23 mouse cellular contexts compared by ENCODE assay signal in the genomic region with DNA sequence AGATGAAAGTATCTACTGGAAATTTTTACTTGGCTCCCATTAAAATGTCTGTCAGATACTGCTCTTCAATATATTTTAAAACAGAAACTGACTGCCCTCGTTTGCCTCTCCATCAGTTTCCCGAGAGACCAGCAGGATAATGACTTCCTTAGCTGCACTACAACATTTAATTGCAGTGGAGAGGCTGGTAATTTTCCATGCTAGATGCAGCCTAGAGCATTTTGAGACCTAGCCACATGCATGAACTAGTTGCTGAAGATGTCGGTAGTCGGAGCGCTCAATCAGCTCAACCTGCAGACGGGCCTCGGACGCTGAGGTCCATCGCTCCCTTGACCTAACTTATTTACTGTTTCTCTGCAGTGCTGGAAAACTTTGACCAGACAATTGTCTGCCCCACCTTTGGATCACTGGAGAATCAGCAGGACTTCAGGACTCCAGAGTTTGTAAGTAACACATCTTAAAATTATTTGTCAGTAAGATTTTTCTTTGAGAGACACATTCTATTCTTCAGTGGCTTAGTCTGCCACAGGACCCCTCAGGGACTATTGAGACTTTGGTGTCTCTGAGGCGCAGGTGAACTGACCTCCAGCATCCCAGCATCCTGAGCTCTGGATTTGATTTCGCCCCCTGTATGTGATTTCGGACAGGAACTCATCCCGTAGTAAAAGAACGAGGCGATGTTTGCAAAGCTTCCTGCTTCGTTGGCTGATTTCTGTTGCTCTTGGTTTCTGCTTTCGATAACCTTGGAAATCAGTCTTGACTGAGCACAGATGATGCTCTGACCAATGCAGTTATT.
DNase-seq lines count a peak whose midpoint lies in the region; ATAC-seq and TF ChIP-seq lines count a peak whose summit lies in the region.
"Had no signal": no experiment of that assay in that cellular context is flagged by ENCODE, and none has a peak within 500 bp of the region (broad histone marks: within the 10 kb centered on the region; RNA-seq: fewer than 3 reads in every experiment).

No protein-coding gene starts in this region.

- no peaks in the 10 kb centered on the region for H3K9me3 ChIP-seq in heart, embryonic 10.5 days
- H3K9me3 ChIP-seq in kidney, postnatal 0 days (replicated peaks; ENCODE audit: low read length) = no peaks in the 10 kb centered on the region
- no peaks in the 10 kb centered on the region for H3K9me3 ChIP-seq in midbrain, postnatal 0 days (ENCODE audit: low read length)
- 0 out of 2 replicates have a peak, but pooled peaks cover 3% of the 10 kb centered on the region for H3K9me3 ChIP-seq in midbrain, embryonic 10.5 days (replicated peaks)
- H3K9me3 ChIP-seq: embryonic facial prominence, embryonic 13.5 days; forebrain, embryonic 13.5 days; limb, embryonic 12.5 days; liver, embryonic 12.5 days; neural tube, embryonic 15.5 days had no signal

- TF ChIP-seq CTCF in kidney, postnatal 0 days (IDR thresholded peaks at IDR 0.05; ENCODE audit: low read depth) = no peak
- TF ChIP-seq CTCF in midbrain, postnatal 0 days (IDR thresholded peaks at IDR 0.05) = no peak

- H3K27ac ChIP-seq in heart, embryonic 10.5 days = no peak overlapping the region
- 0 out of 2 replicates have a peak overlapping the region, but pooled peaks have one; percentile 10 for H3K27ac ChIP-seq in kidney, postnatal 0 days
- no peak overlapping the region for H3K27ac ChIP-seq in midbrain, postnatal 0 days (ENCODE audit: low read depth, low read length)
- H3K27ac ChIP-seq in midbrain, embryonic 10.5 days (replicated peaks) = no peak overlapping the region
- H3K27ac ChIP-seq: embryonic facial prominence, embryonic 13.5 days; forebrain, embryonic 13.5 days; layer of hippocampus, adult 2 months; limb, embryonic 12.5 days; liver, embryonic 12.5 days; neural tube, embryonic 15.5 days had no signal

- H3K9ac ChIP-seq in kidney, postnatal 0 days (ENCODE audit: low read depth, low read length) = no peak overlapping the region
- no peak overlapping the region for H3K9ac ChIP-seq in midbrain, postnatal 0 days (replicated peaks; ENCODE audit: low read length, poor library complexity, severe bottlenecking)
- H3K9ac ChIP-seq: embryonic facial prominence, embryonic 13.5 days; forebrain, embryonic 13.5 days; limb, embryonic 12.5 days; liver, embryonic 12.5 days; neural tube, embryonic 15.5 days had no signal

- no peak overlapping the region for H3K4me3 ChIP-seq in heart, embryonic 10.5 days
- no peak overlapping the region for H3K4me3 ChIP-seq in kidney, postnatal 0 days (replicated peaks; ENCODE audit: low read depth, low read length)
- H3K4me3 ChIP-seq in midbrain, postnatal 0 days (ENCODE audit: low read depth, low read length) = no peak overlapping the region
- H3K4me3 ChIP-seq in midbrain, embryonic 10.5 days = no peak overlapping the region
- H3K4me3 ChIP-seq: embryonic facial prominence, embryonic 13.5 days; forebrain, embryonic 13.5 days; layer of hippocampus, adult 2 months; limb, embryonic 12.5 days; liver, embryonic 12.5 days; neural tube, embryonic 15.5 days had no signal

- peaks cover 4% of the 10 kb centered on the region for H3K4me1 ChIP-seq in heart, embryonic 10.5 days
- H3K4me1 ChIP-seq in kidney, postnatal 0 days (replicated peaks; ENCODE audit: insufficient read depth, low read length) = no peaks in the 10 kb centered on the region; the same call in 1 of the 2 replicates
- no peaks in the 10 kb centered on the region for H3K4me1 ChIP-seq in midbrain, postnatal 0 days (ENCODE audit: insufficient read depth, low read length)
- H3K4me1 ChIP-seq in midbrain, embryonic 10.5 days = no peaks in the 10 kb centered on the region
- H3K4me1 ChIP-seq: forebrain, embryonic 13.5 days; liver, embryonic 12.5 days had no signal

- no peaks in the 10 kb centered on the region for H3K27me3 ChIP-seq in heart, embryonic 10.5 days (ENCODE audit: insufficient read depth, poor library complexity, severe bottlenecking)
- H3K27me3 ChIP-seq in kidney, postnatal 0 days (ENCODE audit: insufficient read depth, low read length) = no peaks in the 10 kb centered on the region
- no peaks in the 10 kb centered on the region for H3K27me3 ChIP-seq in midbrain, postnatal 0 days (ENCODE audit: insufficient read depth, low read length)
- no peaks in the 10 kb centered on the region for H3K27me3 ChIP-seq in midbrain, embryonic 10.5 days (ENCODE audit: low read depth, poor library complexity, severe bottlenecking)
- H3K27me3 ChIP-seq: CH12.LX; embryonic facial prominence, embryonic 13.5 days; forebrain, embryonic 13.5 days; limb, embryonic 12.5 days; liver, embryonic 12.5 days; neural tube, embryonic 15.5 days had no signal

- peak; percentile 53 for DNase-seq in heart, embryonic 10.5 days (ENCODE audit: low spot score)
- no peak for DNase-seq in heart, adult 18-20 months
- no peak for DNase-seq in kidney, postnatal 0 days (ENCODE audit: low spot score)
- DNase-seq in kidney, postnatal 4 days = no peak
- DNase-seq in midbrain, postnatal 0 days (ENCODE audit: low spot score) = peak; percentile 30
- no peak for DNase-seq in midbrain, embryonic 10.5 days (ENCODE audit: low spot score)
- no peak for DNase-seq in lung, postnatal 4 days
- DNase-seq: adrenal gland, adult 2 months; B cell, adult 2 months; cerebellum, adult 2 months; cerebellum, postnatal 25 days; heart, postnatal 36 days; lung, adult 2 months; lung, postnatal 14 days; thymus, adult 18-20 months had no signal

- ATAC-seq in kidney, postnatal 0 days (replicated peaks; ENCODE audit: low FRiP score, low read depth) = no peak
- no peak for ATAC-seq in midbrain, postnatal 0 days (ENCODE audit: low FRiP score)
- ATAC-seq: forebrain, embryonic 13.5 days; liver, embryonic 12.5 days had no signal

- H3K36me3 ChIP-seq in heart, embryonic 10.5 days = peaks cover 20% of the 10 kb centered on the region
- 0 out of 2 replicates have a peak, but pooled peaks cover 7% of the 10 kb centered on the region for H3K36me3 ChIP-seq in kidney, postnatal 0 days (ENCODE audit: insufficient read depth, low read length)
- no peaks in the 10 kb centered on the region for H3K36me3 ChIP-seq in midbrain, postnatal 0 days (ENCODE audit: insufficient read depth, low read length)
- peaks cover 15% of the 10 kb centered on the region for H3K36me3 ChIP-seq in midbrain, embryonic 10.5 days
- H3K36me3 ChIP-seq: G1E; neural tube, embryonic 15.5 days had no signal

- 90% methylated on average over 17 of the region's 17 CpGs for WGBS in heart, embryonic 10.5 days
- 76% methylated on average over 17 of the region's 17 CpGs for WGBS in kidney, postnatal 0 days
- WGBS in midbrain, postnatal 0 days = 83% methylated on average over 17 of the region's 17 CpGs
- WGBS in midbrain, embryonic 10.5 days = 92% methylated on average over 17 of the region's 17 CpGs

- no peak overlapping the region for H3K4me2 ChIP-seq in kidney, postnatal 0 days (ENCODE audit: low read length)
- H3K4me2 ChIP-seq in midbrain, postnatal 0 days (ENCODE audit: low read depth, low read length, poor library complexity, severe bottlenecking) = no peak overlapping the region
- H3K4me2 ChIP-seq: embryonic facial prominence, embryonic 13.5 days; forebrain, embryonic 13.5 days; limb, embryonic 12.5 days; liver, embryonic 12.5 days; neural tube, embryonic 15.5 days had no signal

Comparison
In these comparisons a context has a peak if more than half of its experiments do, and no peak if none do; other contexts are left out.
1. DNase-seq: peak in heart, embryonic 10.5 days (single experiment) and midbrain, postnatal 0 days (single experiment); none in heart, adult 18-20 months (0 of 2), kidney, postnatal 0 days (single experiment), kidney, postnatal 4 days (0 of 2), midbrain, embryonic 10.5 days (single experiment) and lung, postnatal 4 days (0 of 2).